Mouse (Mus musculus): Measurements from ENCODE around the gene Leng8.

Leng8 gene

GRCm38 (mm10) chr7:4136771-4137531, at the start of gene Leng8:
Gene Leng8 (plus strand): TSS chr7:4137039.
- DNase-seq: peak; percentile 99

DNA sequence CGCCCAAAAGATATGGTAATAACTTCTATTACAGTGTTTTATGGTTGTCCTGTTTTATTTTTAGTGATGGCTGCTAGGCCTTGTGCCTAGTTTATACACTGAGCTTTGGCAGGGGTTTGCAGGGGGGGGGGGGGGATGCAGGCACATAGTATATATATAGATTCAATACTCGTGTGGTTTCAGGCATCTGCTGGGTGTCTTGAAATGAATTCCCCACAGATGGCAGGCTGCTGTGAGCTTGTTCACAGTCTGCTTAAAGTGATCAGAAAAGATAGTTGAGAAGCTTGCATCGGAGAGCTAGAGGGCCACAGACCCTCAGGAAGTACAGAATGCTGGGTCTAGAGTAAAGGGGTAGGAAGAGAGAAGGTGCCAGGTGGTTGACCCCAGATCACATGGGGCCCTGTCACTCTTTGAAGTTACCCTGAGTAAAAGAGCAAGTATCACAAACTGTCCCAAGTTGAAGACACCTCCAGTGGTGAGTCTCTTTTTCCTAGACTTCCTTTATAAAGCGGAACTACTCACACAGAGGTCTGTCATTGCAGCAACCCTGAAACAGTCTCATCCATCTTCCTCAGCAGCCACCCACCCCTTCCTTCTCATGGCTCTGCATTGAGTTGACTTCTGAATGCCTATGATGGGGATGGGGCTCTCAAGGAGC, 49.5 kb upstream of the Leng8 start:
- peak; percentile 46 for DNase-seq

- DNase-seq: no peak
Observed at GRCm38 (mm10) chr7:4087896-4088480, 48.9 kb upstream of the Leng8 start.

DNA sequence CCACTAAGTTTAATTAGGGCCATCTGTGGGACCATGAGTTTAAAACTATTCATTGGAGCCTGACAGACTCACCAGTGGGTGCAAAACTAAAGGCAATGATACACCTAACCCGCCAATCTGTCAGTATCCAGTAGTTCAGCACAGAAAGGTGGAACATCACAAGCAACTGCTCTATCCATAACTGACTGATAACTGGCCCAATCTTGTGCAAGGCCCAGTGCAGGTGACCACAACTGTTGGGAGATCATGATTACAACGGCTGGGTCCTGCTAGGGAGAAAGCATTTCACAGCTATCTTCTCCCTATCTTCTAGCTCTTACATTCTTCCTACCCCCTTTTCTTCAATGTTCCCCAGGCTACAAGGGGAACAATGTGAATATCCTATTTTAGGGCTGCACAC, 48.2 kb upstream of the Leng8 start:
- DNase-seq: no peak

- no peak for DNase-seq
Observed at GRCm38 (mm10) chr7:4091170-4091569, 45.7 kb upstream of the Leng8 start.

DNA sequence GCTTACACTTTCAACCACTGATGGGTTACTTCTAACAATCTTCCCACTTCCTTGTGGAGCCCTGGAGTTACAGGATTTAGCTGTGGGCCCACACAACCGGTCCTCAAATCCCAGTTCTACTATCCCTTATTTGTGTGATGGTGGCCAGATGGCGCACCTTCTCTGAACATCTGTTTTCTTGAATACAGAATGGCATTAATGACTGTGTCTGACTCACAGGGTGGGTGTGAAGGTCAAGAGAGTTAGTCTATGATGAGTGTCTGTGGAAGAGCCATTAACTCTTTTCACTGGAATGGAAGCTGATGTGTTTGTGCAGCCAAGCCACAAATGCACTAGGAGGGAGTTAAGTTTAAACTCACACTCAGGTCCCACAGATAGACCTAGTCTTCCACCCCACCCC, 38.5 kb upstream of the Leng8 start:
- no peak for DNase-seq

DNA sequence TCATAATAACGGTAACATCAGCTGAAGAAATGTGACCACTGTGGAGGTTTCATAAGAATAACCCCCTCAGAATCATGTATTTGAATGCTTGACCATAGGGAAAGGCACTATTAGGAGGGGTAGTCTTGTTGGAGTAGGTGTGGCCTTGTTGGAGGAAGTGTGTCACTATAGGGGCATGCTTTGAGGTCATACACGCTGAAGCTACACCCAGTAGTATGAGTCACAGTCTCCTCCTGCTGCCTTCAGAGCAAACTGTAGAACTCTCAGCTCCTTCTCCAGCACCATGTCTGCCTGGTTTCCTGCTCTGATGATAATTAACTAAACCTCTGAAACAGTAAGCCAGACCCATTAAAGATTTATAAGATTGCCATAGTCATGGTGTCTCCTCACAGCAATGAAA, 38.0 kb upstream of the Leng8 start:
- no peak for DNase-seq

GRCm38 (mm10) chr7:4101144-4101543, 35.7 kb upstream of the Leng8 start:
- DNase-seq: no peak

GRCm38 (mm10) chr7:4103411-4103810, 33.4 kb upstream of the Leng8 start:
- DNase-seq: peak; percentile 40

- no peak for DNase-seq
Observed at GRCm38 (mm10) chr7:4111766-4112165, 25.1 kb upstream of the Leng8 start.

DNA sequence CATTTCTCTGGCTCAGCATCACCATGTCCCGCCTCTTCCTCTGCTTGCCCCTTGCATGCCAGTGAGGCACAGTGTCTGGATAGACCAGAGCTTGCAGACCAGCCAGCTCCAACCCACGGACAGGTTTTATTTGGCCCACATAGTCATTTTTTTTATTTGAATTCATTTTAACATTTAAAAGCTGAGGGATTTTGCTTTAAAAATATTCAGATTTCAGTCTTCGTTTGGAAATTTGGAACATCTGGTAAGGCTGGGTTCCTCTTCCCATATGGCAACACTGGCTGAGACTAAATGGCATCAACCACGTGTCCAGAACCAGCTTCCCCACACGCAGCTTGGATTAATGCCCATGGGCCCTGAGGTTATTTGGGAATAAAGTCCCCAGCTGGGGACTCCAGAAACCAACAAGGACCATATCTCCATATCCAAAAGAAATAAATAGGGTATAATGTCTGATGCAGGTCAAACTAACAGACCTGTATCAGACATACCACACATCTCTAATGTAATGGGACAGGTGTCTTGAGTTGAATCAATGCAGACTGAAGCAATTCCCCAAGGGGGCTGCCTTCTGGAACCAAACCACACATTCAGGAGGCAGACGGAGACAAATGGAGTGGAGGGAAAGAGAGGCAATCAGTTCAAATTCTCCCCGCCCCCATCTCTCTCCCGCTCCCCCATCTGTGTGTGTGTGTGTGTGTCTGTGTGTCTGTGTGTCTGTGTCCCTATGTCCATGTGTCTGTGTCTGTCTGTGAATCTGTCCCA, 19.6 kb upstream of the Leng8 start:
- DNase-seq: no peak

DNA sequence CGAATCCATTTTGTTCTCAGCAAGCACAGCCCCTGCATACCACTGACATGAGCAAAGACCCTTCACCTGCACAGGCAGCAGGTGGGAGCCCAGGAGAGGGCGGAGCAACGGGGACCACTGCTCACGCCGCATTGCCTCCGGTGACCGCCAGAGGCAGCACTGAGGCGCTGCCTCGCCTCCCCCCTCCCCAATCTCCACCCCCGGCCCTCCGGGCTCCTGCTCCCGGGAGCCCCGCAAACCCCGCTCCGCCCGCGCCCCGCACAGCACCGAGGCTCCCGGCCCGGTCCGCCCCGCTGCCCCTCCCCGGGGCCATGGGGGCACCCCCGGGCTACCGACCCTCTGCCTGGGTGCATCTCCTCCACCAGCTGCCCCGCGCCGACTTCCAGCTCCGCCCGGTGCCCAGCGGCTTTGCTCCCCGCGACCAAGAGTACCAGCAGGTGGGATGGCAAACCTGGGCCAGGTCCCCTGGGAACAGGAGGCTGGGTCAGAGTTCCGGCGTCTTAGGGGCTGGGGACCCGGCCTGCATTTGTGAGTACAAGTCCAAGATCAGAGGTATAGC, 17.4 kb upstream of the Leng8 start, which contains the start of gene Ttyh1:
Ttyh1 (plus strand) TSS at position 65 of the 559 bp plus-strand sequence.
- peak; percentile 58 for DNase-seq

GRCm38 (mm10) chr7:4119976-4120921, 16.6 kb upstream of the Leng8 start:
- no peak for DNase-seq

GRCm38 (mm10) chr7:4122076-4122768, 14.6 kb upstream of the Leng8 start:
- DNase-seq: no peak

DNA sequence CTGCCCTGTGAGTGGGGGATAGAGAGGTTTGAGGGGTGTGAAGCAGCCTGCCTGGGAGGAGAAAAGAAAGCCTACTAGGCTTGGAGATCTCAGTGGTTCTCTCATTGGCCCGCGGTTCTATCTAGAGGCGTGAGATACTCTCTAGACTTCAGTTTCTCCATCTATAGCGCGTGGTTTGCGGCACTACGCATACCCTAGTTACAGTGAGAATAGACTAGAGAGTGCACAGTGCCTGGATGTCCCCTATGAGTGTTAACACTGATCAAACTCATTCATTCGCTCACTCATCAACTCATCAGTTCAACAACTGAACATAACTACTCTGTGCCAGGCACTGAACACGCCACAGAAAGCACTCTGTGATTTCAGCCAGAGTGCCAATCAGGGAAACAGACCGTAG, 14.1 kb upstream of the Leng8 start:
- DNase-seq: no peak

- DNase-seq: no peak
Observed at GRCm38 (mm10) chr7:4123732-4124131, 13.1 kb upstream of the Leng8 start.

GRCm38 (mm10) chr7:4124315-4124759, 12.5 kb upstream of the Leng8 start:
- peak; percentile 58 for DNase-seq

GRCm38 (mm10) chr7:4124856-4125255, 12.0 kb upstream of the Leng8 start:
- no peak for DNase-seq

DNA sequence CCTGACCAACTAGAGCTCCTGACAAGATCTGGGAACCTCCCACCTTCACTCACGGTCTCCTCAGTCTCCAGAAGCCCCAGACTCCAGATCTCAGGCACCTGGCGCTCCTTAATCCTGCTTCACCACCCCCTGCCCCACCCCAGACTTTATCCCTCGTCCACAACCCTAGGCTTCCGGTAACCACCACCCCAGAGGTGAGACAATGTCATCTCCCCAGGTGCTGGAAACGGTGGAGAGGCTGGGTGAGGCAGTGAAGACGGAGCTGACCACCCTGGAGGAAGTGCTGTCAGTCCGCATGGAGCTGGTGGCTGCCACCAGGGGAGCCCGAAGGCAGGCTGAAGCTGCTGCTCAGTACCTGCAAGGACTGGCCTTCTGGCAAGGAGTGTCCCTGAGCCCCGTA, 11.5 kb upstream of the Leng8 start:
- no peak for DNase-seq

GRCm38 (mm10) chr7:4126992-4127785, 9.7 kb upstream of the Leng8 start:
- no peak for DNase-seq
